Mouse (Mus musculus): ENCODE data around the gene Atoh8. TPM values are rescaled to one million over a fixed set of nuclear protein-coding genes. Genes with fewer than 3 reads are reported as not detected.

The Atoh8 gene
- 1 to 10 TPM; 2.5 to 3.6 (median 3.2) TPM for total RNA-seq (2022)

DNA sequence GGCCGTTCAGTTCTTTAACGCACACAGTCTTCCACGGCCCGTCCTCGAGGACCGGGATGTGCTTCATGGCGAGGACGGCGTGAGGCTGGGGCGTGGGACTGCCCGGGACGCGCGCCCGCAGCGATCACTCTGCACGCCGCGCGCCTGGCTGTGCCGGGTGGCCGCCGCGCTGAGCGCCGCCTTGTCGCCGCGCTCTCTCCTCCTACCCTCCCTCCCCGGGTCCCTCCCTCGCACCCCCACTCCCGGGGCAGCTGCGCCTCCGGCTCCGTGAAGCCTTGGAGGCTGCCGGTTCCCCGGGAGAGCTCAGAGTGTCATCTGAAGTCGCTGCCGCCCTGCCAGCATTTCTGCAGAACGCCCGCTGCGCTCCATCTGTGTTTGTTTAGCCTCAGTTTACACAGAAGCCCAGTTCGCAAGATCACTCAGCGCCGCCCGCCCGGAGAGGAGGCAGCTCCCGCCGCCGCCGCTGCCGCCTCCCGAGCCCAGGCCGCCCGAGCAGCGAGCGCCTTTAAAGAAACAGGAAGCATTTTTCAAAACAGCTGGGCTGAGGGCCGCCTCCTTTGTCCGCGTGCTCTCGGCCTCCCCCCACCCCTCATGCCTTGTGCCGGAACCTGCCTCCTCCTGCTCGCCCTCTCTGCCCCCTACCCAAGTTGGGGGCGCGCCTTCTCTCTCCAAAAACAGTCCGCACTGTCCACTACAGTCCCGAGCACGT is at the start of gene Atoh8:
Atoh8 (minus strand) TSS at position 480 of the 709 bp plus-strand sequence.
- DNase-seq (ENCODE audit: low spot score in 2 of 2), result peak; percentile 33 to 38

DNA sequence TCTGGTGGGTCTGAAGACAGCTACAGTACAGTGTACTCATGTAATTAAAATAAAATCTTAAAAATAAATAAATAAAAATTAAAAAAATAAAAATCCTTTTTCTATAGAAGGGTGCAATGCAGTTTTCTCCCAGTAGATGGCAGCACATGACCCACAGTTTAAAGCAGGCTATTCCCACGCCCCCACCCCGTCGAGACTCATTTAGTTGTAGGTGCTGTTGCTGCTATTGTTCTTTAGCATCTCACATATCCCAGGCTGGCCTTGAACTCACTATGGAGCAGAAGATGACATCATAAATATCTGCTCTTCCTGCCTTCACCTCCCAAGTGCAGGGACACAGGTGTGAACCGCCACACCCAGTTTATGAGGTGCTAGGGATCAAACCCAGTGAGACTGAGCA is 48.5 kb upstream of the Atoh8 start:
- no peak for DNase-seq (ENCODE audit: low spot score in 2 of 2)

DNA sequence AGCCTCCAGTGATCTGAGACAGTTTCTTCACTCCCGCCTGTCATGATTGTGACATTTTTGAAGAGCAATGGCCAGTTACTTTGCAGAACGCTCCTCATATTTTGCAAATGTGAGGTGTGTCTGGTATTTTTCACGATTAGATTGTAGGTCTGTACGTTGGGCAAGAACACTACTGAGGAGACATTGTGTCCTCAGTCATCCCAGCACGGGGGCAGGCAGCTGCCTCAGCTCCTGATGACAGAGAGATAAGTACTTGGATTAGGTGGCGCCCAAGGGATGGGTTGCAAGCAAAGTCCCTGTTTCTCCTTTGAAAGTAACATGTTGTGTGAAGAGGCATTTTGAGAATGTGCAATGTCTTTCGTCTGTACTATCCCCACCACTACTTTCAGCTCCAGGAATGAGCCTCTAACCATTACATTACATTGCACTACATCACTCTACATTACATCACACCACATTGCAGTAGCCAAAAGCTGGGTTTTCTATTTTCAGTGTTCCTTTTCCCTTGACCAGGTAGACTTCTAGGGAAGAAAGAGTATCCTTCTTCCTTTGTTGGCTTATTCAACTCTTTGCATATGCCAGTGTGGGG is 45.1 kb upstream of the Atoh8 start:
- no peak for DNase-seq (ENCODE audit: low spot score in 2 of 2)

DNA sequence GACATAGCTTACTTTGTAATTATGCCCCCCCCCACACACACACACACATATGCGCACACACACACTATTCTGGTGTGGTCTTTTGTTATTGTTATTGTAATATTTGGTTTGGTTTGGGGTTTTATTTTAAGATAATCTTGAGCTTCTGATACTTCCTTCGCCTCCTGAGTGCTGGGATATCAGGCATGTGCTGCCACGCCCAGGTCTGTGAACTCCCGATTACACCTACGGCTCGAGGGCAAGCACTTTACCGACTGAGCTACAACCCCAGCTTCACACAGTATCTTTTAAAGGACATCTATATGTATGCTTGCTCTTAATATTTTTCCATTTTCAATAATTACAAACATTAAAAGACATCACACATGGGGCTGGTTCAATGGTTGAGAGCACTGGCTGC is 44.1 kb upstream of the Atoh8 start:
- DNase-seq (ENCODE audit: low spot score in 2 of 2), result no peak

DNA sequence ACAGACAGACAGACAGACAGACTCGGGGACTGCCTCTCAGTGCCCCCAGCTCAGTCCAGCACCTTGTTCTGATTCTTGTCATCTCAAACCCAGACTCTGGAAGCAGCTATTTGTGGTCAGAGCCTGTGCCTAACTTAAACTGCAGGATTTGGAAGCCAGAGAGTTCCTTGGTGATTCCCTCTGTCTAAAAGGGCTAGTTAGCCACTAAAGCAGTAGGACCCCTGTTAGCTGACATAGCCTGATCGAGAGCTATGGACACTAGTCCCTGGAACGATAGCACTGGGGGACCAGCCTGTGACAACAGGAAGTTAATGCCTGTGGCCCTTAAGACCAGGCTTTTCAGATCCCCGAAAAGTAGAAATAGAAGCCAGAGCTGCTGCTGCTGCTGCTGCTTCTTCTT is 43.5 kb upstream of the Atoh8 start:
- no peak for DNase-seq (ENCODE audit: low spot score in 2 of 2)

DNA sequence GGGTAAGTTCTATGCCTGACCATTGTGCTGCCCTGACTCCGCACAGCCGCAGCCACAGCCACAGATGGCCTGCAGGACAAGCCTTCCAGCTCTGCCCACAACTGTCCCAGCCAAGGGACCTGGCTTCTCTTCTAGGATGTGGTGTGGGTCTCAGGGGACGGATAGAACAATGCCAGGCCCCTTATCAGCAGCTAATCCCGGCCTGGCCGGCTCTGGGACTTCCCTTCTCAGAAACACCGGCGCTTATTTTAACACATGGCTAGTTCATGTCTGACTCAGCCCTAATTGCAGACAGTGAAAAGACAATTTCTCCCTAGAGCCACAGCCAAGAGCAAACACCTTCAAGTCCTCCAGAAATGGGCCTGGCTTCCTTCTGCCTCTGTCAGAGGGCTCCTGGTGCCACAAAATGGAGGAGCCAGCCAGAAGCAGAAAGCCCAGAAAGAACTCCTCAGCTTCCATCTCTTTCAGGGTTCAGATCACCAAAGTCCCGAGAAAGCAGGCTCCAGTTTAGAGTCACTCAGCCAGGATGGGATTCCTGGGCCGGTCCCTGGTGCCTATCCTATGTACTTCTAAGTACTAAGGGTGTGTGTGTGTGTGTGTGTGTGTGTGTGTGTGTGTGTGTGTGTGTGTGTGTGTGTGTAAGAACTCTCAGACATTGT is 42.3 kb upstream of the Atoh8 start:
- no peak for DNase-seq (ENCODE audit: low spot score in 2 of 2)

DNA sequence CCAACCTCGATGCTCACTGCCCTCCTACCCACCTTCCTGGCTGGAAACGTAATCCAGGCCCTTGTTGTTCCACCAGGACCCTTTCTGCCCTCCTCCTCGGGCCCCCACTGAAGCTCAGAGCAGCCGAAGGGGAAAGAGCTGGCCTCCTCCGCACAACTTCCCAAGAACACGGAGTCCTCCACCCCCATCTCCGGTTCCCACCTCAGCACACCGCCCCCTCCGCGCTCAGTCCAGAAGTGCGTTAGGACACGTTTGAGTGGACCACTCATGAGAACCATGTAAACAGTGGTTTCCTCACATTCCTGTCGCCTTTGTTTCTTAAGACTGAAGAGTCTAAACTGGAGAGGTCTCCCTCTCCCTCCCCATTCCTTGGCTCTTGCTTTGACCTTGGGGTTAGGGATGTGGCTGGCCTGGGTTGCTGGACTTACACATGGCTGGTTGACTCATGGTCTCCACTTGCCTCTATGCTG is 41.6 kb upstream of the Atoh8 start:
- DNase-seq (ENCODE audit: low spot score in 2 of 2), result no peak

DNA sequence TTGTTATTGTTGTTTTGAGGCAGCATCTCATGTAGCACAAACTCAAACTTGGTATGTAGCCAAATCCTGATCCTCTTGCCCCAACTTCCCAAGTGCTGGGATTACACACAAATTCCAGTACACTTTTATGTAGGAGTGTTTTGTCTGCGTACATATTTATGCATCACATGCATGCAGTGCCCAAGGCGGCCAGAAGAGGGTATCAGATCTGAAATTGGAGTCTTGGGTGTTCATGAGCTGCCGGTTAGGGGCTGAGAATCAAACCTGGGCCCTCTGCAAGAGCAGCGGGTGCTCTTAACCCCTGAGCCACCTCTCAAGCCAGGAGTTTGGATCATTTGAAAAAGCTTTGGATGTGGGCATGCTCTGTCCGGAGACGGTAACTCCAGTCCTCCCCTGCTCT is 40.8 kb upstream of the Atoh8 start:
- no peak for DNase-seq (ENCODE audit: low spot score in 2 of 2)

DNA sequence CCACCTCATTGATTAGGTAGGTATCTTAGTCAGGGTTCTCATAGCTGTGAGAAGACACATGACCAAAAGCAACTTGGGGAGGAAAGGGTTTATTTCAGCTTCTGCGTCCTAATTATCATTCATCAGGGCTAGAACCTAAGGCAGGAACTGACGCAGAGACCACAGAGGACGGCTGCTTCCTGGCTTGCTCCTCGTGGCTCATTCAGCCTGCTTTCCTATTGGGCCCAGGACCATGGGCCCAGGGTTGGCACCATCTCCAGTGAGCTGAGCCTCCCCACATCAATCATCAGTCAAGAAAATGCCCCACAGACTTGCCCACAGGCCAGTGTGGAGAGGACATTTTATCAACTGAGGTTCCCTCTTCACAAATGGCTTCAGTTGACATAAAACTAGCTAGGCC is 40.1 kb upstream of the Atoh8 start:
- DNase-seq (ENCODE audit: low spot score in 2 of 2), result no peak

DNA sequence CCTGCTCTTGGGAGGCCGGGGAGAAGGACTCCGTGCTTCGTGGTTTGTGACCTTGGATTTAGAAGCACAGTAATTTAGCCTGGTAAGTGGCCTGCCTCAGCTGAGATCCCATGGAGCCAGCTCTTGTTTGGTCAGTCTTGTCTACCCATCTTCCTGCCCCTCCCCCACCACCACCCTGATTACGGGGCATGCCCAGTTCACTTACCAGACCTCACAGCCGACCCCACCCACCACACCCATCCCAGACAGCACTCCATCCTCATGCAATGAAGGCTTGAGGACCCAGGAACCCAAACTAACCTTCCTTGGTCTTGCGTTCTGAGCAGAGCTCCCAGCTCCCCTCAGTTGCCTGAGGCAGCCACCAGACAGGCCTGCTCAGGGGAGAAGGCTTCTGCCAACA is 37.8 kb upstream of the Atoh8 start:
- DNase-seq (ENCODE audit: low spot score in 2 of 2), result no peak

DNA sequence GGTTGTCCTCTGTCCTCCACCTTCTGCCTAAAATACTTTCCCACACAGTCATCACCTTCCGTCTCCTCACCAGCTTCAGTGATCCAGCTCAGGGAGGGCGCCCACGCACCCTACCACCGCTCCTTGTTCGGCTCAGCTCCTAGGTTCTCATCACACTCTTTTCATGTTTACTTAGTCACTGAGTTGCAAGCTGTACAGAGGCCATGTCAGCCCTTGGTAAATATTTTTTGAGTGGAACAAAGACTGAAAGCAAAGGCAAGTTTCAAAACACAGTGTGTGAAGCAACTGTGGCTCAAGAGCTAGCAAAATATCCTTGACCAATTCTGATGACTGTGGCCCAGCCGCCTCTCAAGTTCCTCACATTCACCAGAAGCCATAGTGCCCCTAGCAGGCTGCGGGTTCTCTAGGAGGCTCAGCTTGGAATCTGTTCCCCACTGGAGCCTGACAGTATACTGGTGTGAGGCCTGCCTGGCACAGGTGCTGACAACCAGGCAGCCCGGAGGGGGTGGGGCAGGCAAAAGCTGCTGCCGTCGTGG is 36.9 kb upstream of the Atoh8 start:
- DNase-seq (ENCODE audit: low spot score in 2 of 2), result no peak

DNA sequence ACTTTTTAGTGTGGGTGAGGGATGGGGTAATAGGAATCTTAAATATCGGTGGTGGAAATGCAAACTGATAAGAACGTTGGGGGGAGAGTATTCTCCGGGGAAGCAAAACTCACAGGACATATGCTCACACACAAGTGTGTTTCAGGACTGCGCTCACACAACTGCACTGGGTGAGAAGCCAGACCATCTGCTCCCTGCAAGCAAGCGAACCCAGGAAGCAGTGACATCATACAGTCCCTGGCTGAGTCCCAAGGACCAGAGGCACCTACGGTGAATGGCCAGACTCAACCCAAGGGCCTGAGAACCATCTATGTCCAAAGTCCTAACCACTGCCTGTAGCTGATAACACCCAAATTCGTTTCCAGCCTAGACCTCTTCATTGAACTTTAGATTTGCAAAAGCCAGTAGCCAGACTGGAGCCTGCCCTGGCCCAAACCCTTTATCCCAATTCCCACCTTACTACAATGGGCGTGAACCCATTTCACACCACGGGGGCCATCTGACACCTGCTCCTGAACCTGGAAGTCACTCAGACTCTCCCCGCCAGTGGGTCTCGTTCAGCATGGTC is 35.7 kb upstream of the Atoh8 start:
- DNase-seq (ENCODE audit: low spot score in 2 of 2), result no peak

DNA sequence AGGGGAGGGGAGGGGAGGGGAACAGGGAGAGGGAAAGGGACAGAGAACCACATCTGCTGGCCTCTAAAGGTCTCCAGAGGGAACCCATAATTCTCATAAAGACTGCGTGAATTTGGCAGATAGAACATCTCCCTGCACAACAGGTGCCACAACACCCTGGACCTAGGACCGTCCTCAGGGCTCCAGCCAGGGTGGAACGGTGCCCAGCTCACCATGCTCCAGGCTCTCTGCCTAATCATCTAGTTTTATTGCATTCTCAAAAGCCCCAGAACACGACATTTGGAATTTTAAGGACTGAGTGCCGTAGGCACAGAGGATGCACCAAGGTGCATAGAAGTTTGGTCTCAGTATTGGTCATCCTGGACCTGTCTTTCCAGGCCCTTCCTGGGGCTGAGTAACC is 34.9 kb upstream of the Atoh8 start:
- no peak for DNase-seq (ENCODE audit: low spot score in 2 of 2)

DNA sequence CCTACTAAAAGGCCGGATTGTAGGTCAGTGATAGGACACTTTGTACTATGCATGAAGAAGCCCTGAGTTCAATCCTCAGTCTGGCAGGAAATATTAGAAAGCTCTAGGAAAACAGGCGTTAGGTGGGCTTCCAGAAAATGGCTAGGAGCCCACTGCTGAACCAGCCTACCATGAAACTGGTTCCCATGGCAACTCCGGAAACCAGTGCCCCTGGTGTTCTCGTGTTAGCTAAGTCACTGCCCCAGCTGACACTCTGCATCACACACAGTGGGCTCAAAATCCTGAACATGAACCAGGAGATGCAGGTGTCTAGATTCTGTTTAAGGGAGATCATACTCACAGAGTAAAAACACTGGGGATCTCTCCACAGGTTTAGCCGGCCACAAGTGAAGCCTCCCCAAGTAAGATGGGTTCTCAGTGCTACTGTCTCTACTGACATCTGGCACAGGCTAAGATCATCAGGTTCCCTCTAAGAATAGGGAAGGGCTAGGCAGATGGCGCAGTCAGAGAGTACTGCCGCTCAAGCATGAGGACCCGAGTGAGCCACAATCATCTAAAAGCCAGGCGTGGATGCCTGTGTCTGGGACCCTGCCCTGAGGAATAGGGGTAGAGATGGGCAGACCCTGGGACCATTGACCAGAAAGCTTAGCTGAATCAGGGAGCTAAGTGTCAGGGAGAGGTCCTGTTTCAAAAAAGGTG is 32.9 kb upstream of the Atoh8 start:
- DNase-seq (ENCODE audit: low spot score in 2 of 2), result no peak

DNA sequence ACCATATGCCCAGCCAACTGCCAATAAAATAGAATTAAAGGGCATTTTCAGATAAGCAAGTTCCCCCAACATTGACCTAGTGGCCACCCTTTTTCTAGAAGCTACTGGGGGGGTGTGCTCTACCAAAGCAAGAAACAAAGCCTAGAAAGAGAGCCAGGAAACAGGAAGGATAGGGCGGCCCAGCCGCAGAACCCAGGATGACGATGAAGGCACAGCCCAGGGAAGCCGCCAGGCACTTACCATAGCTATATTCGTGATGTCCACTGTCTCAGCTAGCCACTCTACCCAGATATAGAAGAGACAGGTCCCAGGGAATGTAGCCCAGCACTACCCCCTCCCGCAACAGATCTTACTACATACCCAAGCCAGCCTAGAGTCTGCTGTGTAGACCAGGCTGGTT is 30.3 kb upstream of the Atoh8 start:
- DNase-seq (ENCODE audit: low spot score in 2 of 2), result no peak

DNA sequence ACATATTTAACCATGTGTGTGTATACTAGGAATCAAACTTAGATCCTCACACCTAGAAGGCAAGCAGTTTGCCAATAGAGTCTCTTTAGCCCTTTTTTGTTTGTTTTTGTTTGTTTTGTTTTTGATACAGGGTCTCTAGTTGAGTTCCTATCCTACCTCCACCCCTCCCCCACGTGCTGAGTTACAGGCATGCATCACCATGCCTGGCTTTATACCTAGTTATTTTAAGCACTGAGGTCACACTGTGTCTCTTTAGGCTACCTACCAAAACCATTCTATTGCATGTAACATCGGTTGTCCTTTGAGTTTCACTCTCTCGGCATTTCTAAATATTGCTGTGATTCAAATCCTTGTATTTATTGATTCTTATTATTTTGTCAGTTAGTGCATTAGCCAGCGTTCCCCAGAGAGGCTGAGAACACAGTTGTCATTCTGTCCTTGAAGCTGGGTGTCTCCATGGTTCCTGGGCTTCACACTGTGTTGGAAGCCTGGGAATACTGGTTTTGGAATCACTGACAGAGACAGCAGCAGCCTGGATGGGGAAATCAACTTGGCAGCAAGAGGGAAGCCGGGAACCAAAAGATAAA is 28.4 kb upstream of the Atoh8 start:
- DNase-seq (ENCODE audit: low spot score in 2 of 2), result no peak

DNA sequence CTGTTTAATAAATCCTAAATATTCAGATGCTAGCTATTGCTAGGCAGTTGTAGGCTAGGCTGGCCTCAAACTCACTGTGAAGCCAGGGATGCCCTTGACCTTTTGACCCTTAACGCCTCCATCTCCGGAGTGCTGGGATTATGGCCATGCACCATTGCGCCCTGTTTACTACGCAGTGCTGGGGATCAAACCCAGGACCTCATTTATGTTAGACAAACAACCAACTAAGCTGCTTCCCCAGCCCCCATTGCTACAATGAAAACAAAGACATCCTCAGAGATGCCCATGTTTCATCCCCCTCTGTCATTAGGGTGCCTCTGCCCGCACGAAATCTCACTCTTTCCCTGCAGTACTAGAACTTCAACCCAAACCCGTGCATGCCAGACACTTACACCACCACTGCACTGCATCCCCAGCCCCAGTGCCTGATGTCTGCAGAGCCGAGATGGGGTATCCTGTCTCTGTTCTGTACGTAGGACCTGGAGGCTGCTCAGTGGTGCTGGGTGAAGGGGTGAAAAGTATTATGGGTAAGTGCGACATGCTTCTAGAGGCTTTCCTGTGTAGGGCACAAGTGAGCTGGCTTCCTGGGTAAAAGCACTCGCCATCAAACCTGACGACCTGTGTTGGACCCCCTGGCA is 26.4 kb upstream of the Atoh8 start:
- DNase-seq (ENCODE audit: low spot score in 2 of 2), result no peak

DNA sequence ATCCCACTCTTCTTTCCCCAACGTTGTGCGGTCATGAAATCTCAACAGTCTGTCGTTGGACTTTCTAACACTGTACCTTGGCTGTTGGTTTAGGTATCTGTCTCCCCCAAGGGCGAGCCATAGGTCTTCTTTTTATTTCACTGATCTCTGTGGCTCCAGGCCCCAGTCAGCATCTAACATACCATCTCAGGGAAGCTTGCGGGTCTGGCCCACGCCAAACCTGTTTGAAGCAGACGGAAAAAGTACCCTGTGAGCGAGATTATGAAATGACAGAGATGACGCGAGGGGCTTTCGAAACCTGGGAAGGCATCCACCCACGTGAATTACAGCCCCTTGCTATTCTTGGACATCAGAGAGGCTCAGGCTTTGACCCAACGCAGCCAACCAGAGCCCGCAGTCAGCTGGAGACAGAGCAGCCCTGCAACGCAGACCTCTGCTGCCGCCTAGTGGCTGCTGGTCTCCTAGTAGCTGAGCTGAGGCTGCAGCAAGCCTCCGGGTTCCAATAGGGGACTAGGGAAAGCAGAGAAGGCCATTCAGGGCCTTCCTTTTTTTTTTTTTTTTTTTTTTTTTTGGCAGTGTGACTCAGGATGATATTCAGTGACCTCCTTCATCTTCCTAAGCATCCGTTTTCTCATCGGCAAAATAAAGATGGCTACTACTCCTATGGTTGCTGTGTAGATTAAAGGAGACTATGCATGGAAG is 25.8 kb upstream of the Atoh8 start:
- peak; percentile 78 to 88 for DNase-seq (ENCODE audit: low spot score in 2 of 2)

DNA sequence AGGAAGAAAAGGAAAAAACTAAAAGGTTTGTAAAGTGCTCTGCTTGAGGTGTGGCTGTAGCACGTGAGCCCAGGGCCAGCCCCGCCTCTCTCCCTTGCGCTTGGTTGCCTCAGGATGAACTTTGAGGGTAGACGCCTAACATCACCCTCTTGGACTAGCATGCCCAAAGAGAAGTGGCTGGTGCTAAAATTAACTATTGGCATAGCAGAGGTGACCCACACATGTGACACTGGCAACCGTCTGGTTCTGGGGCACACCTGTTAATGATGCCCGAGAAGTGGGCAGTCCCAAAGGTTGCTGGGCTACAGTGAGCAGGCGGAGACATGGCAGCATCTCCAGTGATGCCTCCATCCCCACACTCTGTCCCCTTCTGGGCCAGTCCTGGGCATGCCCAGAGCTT is 24.1 kb upstream of the Atoh8 start:
- DNase-seq (ENCODE audit: low spot score in 2 of 2), result peak; percentile 54 to 81

DNA sequence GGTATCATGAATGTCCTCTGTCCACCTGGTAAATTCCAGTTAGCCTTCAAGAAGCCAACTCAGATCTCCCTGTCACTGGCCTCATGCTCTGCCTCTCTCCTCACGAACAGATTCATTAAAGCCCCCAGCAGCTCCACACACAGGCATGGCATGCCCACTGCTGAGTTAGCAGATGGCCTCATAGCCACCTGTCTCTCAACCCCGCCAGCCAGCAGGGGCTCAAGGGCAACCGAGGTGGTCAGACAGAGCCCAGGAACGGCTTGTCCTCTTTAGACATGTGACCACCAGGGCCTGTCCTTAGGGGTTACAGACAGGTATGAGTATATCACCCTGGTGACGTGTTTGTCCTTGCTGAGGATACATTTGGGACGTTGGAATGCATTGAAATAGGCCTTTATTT is 19.9 kb upstream of the Atoh8 start:
- DNase-seq (ENCODE audit: low spot score in 2 of 2), result no peak
